Mouse (Mus musculus): ENCODE results near the gene Slc25a28. TPM values are rescaled to one million over a fixed set of nuclear protein-coding genes. Genes with fewer than 3 reads are reported as not detected.

The Slc25a28 gene
- polyA plus RNA-seq, 1 experiment from 2014 or later, result 16.8 TPM

DNA sequence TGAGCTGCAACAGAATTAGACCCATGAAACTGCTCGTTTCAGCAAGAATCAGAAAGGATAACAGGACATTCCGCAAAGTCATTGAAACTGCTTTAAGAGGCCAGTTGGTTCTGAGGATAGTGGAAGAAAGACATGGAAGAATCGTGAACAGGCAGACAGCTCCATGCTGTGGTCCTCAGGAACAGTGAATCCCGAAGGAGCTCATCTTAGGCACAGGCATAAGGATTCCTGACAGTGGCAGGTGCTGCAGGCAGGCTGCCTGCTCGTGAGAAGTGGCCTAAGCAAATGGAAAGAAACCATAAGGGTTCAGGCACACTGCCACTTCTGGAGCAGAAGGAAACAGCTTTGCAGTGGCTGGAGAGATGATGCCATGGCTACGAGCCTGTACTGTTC is 25.1 kb upstream of the Slc25a28 start:
- Histone ChIP-seq H3K4me1 (replicated peaks) (0 out of 2 replicates have a peak, but pooled peaks cover 5% of the 10 kb centered on the region), H3K4me3 (replicated peaks) (no peak overlapping the region), H3K36me3 (peaks cover 61% of the 10 kb centered on the region), H3K27ac (no peak overlapping the region), H3K9me3 (no peaks in the 10 kb centered on the region), H3K9ac (replicated peaks) (no peak overlapping the region), H3K4me2 (no peak overlapping the region), H3K27me3 (no peaks in the 10 kb centered on the region)
- ATAC-seq (ENCODE audit: insufficient number of reproducible peaks, insufficient read depth, low FRiP score, low TSS enrichment, low read depth), result no peak
- 83% methylated on average over 6 of the region's 6 CpGs for WGBS

DNA sequence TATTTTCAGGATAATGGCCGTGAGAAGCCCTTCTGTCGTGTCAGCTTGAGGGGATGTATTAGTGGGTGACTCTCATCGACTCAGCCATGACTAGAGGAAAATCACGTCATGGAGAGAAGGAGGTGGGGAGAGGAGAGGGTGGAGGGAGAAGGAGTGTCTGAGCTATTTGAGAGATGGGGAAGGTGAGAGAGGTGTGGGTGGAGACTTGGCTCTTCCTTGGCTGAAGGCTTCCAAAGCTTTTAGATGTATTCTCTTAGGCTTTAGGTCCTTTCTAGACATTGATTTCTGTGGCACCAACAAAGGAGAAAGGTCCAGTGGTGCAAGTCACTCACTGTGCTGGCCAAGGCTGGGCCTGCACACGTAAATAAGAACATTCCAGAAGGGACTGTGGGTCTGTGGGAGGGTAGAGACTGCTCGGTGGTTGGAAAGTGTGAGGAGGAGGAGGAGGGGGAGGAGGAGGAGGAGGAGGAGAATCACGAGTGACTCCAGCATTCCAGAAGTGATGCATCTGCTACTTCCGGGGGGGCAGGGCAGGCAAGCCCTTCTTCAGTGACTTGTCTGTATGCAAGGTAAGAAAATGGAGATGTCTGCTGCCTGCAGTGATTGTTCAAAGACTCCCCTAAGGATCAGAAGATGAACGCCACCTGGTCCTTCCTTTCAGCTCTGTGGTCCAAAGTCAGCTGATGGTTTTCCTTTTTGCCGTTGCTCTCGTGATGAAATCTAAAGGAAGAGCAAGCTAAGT is 24.5 kb upstream of the Slc25a28 start:
- WGBS, result 75% methylated on average over 11 of the region's 11 CpGs
- ATAC-seq (ENCODE audit: insufficient number of reproducible peaks, insufficient read depth, low FRiP score, low TSS enrichment, low read depth), result no peak
- H3K4me3 ChIP-seq (replicated peaks), result no peak overlapping the region
- 0 out of 2 replicates have a peak, but pooled peaks cover 5% of the 10 kb centered on the region for H3K4me1 ChIP-seq (replicated peaks)
- no peaks in the 10 kb centered on the region for H3K27me3 ChIP-seq
- H3K9ac ChIP-seq (replicated peaks), result no peak overlapping the region
- H3K36me3 ChIP-seq, result peaks cover 55% of the 10 kb centered on the region
- no peaks in the 10 kb centered on the region for H3K9me3 ChIP-seq
- no peak overlapping the region for H3K27ac ChIP-seq
- no peak overlapping the region for H3K4me2 ChIP-seq

DNA sequence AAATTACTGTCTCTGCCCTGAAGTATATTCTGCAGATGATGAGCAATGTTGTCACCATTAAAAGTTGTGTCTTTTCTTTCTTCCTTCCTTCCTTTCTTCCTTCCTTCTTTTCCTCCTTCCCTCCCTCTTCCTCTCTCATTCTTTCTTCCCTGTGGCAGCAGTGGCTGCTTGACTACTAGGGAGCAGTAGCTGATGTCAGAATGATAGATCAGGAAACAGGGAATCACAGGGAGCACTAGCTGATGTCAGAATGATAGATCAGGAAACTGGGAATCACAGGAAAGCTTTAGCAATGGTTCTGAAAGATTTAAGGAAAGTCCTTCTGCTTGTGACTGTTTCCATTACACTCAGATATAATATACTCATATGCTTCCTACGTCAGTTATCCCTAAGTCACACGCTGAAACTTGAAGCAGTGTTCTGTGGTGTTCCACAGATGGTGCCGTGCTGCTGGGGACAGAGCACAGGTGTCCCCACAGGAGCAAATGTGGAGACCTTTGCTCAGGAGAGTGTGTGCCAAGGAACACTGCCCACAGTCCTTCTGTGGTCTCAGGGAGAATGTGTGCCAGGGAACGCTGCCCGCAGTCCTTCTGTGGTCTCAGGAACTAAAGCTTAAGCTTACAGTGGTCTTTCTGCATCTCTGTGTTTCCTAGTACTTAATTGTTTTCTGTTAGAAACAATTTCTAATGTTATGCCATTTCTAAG is 23.1 kb upstream of the Slc25a28 start:
- Histone ChIP-seq H3K4me3 (replicated peaks) (no peak overlapping the region), H3K9ac (replicated peaks) (no peak overlapping the region), H3K36me3 (peaks cover 44% of the 10 kb centered on the region), H3K9me3 (no peaks in the 10 kb centered on the region), H3K27ac (no peak overlapping the region), H3K4me1 (replicated peaks) (0 out of 2 replicates have a peak, but pooled peaks cover 5% of the 10 kb centered on the region), H3K27me3 (no peaks in the 10 kb centered on the region), H3K4me2 (no peak overlapping the region)
- ATAC-seq (ENCODE audit: insufficient number of reproducible peaks, insufficient read depth, low FRiP score, low TSS enrichment, low read depth), result no peak
- WGBS, result 88% methylated on average over 5 of the region's 5 CpGs

DNA sequence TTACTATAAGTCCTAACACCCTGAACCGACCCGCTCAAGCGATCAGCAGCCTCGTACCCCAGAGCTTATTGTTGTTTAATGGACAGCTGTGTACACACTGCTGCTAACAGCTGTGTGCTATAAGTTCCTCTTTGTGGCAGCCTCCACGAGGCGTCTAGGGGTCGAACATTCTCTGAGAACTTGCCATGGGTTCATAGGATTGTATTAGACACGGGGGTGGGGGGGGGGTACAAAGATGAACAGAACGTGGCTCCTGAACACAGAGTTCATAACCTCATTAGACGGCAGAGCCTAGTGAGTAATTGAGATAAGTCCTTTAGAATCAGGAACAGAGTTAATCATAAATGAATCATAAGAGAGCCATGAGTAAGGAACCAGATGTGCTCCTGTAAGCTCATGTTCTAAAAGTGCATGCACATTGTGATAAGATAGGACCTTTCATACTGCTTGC is 20.9 kb upstream of the Slc25a28 start:
- Histone ChIP-seq H3K27ac (no peak overlapping the region), H3K36me3 (peaks cover 32% of the 10 kb centered on the region), H3K4me1 (replicated peaks) (peaks cover 13% of the 10 kb centered on the region; the same call in 1 of the 2 replicates), H3K27me3 (no peaks in the 10 kb centered on the region), H3K4me2 (no peak overlapping the region), H3K4me3 (replicated peaks) (no peak overlapping the region), H3K9ac (replicated peaks) (no peak overlapping the region), H3K9me3 (no peaks in the 10 kb centered on the region)
- WGBS, result 71% methylated on average over 10 of the region's 10 CpGs
- no peak for ATAC-seq (ENCODE audit: insufficient number of reproducible peaks, insufficient read depth, low FRiP score, low TSS enrichment, low read depth)

DNA sequence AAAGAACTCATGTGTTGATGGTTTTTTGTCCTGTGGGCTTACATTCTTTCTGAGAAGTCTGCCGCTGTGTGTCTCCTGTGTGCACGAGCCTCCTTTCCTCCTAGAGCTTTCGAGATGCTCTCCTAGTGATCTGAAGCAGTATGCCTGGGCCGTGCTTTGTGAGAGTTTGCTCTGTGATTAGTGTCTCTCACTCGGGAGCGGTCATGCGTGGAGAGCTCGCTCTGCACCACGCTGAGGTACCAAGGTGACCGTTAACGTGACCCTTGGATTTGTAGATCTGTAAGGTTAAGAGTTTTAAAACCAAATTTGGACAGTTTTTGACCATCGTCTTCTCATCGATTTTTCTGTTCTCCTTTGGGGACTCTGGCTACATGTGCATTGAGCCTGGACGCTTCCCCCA is 18.1 kb upstream of the Slc25a28 start:
- 91% methylated on average over 14 of the region's 14 CpGs for WGBS
- no peak for ATAC-seq (ENCODE audit: insufficient number of reproducible peaks, insufficient read depth, low FRiP score, low TSS enrichment, low read depth)

DNA sequence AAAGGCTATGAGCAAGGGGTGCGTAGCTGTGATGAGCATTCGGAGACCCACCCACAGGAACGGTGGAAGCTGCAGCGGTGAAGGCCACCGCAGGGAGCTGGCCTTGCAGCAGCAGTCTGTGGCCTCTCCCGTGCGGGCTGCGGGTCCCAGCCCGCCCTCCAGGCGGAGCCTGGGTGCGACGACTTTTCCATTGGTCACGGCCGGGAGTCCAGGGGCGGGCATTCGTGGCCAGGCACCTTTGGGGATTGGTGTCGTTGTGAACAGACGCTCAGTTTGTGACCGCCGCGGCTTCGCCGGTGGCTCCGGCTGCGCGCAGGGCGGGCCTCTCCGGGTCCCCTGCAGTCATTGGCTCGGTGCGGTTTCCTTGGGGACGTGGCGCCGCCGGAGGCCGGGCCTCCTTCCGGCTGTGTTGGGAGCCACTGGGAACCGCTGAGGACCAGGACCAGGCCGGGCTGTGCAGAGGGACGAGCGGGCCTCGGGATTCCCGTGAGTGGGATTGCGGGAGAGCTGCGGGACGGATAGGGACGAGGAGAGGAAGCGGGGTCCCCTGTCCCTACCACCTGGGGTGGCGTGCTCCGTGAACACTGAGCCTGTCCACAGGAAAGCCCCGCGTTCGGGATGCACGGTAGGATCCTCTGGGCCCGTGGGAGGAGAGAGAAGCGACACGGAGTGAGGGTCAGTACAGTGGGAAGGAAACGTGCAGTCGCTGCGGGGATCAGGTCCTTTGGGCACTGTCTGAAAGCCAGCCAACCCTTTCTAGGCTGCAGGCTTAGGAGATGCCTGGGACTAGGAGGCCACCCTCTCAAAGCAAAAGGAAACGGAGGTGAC is 15.0 kb upstream of the Slc25a28 start, which contains the start of gene Entpd7:
TSS of gene Entpd7 (plus strand) at position 254 of the 828 bp plus-strand sequence.
- Histone ChIP-seq H3K9ac (replicated peaks) (peak within 1 kb of the TSS; percentile 73), H3K4me3 (replicated peaks) (peak within 1 kb of the TSS; percentile 75), H3K36me3 (peaks cover 8% of the 10 kb centered on the region), H3K27me3 (0 out of 2 replicates have a peak, but pooled peaks cover 4% of the 10 kb centered on the region), H3K4me1 (replicated peaks) (peaks cover 14% of the 10 kb centered on the region; the same call in 1 of the 2 replicates), H3K9me3 (no peaks in the 10 kb centered on the region), H3K4me2 (peak within 1 kb of the TSS; percentile 84), H3K27ac (peak within 1 kb of the TSS; percentile 56; the same call in 1 of the 2 replicates)
- under 1% methylated on average over 60 of the region's 60 CpGs for whole genome bisulfite sequencing
- ATAC-seq (ENCODE audit: insufficient number of reproducible peaks, insufficient read depth, low FRiP score, low TSS enrichment, low read depth), result peak; percentile 98

More for the DNA sequence above, 18.1 kb upstream of the Slc25a28 start:
- no peak overlapping the region for H3K27ac ChIP-seq
- H3K36me3 ChIP-seq, result peaks cover 12% of the 10 kb centered on the region
- no peaks in the 10 kb centered on the region for H3K9me3 ChIP-seq
- 0 out of 2 replicates have a peak, but pooled peaks cover 4% of the 10 kb centered on the region for H3K27me3 ChIP-seq
- peaks cover 19% of the 10 kb centered on the region; the same call in 1 of the 2 replicates for H3K4me1 ChIP-seq (replicated peaks)
- no peak overlapping the region for H3K9ac ChIP-seq (replicated peaks)
- H3K4me3 ChIP-seq (replicated peaks), result no peak overlapping the region
- H3K4me2 ChIP-seq, result no peak overlapping the region

DNA sequence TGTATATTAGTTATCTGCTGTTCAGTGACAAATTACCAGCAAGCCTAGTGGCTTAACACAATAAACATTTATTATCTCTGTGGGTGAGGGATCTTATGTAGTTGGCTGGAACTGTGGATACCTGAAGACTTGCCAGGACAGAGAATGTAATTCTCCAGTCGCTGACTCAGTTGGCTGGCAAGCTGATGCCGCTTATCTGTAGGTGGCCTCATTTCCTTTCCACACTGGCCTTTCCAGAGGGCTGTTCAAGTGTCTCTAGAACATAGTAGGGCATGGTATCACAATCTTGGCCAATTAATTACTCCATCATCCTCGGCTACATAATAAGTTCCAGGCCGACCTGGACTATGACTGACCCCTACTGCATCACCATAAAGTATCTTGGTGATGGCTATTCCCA is 6.9 kb upstream of the Slc25a28 start:
- H3K27ac ChIP-seq, result no peak overlapping the region
- WGBS, result 94% methylated on average over 4 of the region's 4 CpGs
- no peak overlapping the region for H3K4me2 ChIP-seq
- H3K36me3 ChIP-seq, result no peaks in the 10 kb centered on the region
- no peak overlapping the region for H3K4me3 ChIP-seq (replicated peaks)
- peaks cover 2% of the 10 kb centered on the region for H3K4me1 ChIP-seq (replicated peaks)
- no peaks in the 10 kb centered on the region for H3K9me3 ChIP-seq
- ATAC-seq (ENCODE audit: insufficient number of reproducible peaks, insufficient read depth, low FRiP score, low TSS enrichment, low read depth), result no peak
- no peak overlapping the region for H3K9ac ChIP-seq (replicated peaks)
- H3K27me3 ChIP-seq, result peaks cover 6% of the 10 kb centered on the region

DNA sequence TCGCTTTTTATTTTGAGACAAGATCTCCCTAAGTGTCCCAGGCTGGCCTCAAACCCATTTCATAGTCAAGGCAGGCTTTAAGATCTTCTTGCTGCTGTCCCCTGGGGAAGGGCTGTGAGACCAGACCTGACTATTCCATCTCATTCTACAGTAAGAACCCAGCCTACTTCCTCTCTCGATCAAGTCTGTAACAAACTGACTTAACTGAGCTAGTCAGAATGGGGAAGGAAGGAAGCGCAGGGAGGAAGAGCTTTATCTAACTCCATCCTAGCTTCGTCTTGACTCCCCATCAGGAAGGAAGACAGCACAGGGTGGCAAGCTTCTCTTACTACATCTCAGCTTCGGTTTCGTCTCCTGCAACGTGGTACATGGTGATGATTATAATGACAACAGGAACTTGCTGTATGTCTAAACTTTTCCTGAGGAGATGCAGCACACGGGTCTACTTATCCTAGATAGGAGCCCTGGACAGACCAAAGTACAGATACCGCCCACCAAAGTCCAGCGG is 4.8 kb upstream of the Slc25a28 start:
- 82% methylated on average over 10 of the region's 10 CpGs for WGBS
- Histone ChIP-seq H3K27me3 (peaks cover 6% of the 10 kb centered on the region), H3K36me3 (no peaks in the 10 kb centered on the region), H3K9me3 (no peaks in the 10 kb centered on the region), H3K27ac (no peak overlapping the region), H3K4me1 (replicated peaks) (peaks cover 9% of the 10 kb centered on the region), H3K4me2 (no peak overlapping the region), H3K4me3 (replicated peaks) (no peak overlapping the region), H3K9ac (replicated peaks) (no peak overlapping the region)
- no peak for ATAC-seq (ENCODE audit: insufficient number of reproducible peaks, insufficient read depth, low FRiP score, low TSS enrichment, low read depth)

DNA sequence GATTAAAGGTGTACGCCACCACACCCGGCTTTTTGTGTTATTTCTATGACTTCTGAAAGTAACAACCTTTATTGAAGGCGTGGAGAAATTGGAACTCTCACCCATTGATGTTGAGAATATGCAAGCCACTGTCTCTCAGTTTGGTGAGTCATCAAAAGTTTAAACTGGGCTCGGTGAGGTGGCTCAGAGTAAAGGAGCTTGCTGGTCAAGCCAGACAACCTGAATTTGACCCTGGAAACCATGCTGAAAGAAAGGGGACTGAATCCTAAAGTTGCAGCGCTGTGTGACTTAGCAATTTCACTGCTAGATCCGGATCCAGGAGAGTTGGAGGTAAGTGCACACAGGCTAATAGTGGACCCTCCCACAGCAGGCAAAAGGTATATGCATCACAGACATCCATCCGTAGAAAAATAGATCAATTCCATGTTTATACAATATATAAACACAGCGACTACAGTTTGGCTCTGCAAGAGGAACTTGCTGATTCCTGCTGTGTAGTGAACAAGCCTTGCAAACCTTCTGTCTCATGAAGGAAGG is 3.9 kb upstream of the Slc25a28 start:
- Histone ChIP-seq H3K9me3 (no peaks in the 10 kb centered on the region), H3K4me3 (replicated peaks) (no peak overlapping the region), H3K4me2 (no peak overlapping the region), H3K36me3 (no peaks in the 10 kb centered on the region), H3K27ac (no peak overlapping the region), H3K4me1 (replicated peaks) (peaks cover 10% of the 10 kb centered on the region), H3K27me3 (peaks cover 6% of the 10 kb centered on the region), H3K9ac (replicated peaks) (no peak overlapping the region)
- 78% methylated on average over 8 of the region's 8 CpGs for WGBS
- no peak for ATAC-seq (ENCODE audit: insufficient number of reproducible peaks, insufficient read depth, low FRiP score, low TSS enrichment, low read depth)

DNA sequence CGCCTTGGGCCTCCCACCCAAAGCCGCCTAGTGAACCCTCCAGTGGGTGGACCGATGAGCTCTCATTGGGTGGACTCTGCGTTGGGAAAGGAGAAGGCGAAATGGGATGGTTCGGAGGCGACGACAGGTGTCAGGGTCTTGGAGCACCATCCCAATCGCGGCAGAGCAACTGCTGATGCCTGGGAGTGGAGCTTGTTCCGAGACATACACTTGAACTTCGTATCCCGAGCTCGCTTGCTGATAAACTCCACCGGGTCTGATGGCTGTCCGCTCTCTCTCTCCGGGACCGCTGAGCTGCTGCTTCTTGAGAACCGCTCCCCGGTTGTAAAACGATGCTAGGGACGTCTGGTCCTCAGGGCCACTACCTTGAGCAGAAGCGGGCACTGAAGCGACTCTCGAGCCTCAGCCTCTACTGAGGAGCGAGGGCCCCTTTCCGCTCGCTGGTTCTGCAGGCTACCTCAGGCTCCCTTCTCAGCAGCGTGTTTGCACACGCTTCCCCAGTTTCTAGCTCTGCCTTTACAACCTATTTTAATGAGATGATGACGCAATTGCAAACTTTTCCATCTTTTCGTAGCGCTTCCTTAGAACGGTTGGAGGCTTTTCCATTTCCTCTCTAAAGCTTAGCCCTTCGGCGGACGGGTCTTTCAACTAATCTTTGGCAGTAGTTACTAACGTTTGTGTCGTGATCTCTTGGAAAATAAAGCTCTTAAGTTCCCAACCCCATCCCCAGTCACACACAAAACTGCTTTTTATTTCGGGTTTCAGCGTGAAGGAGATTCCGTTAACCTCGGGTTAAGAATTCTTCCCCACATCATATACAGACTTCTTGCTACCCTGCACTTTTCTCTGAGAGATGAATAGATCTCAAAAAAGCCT is 1.1 kb upstream of the Slc25a28 start:
- ATAC-seq (ENCODE audit: insufficient number of reproducible peaks, insufficient read depth, low FRiP score, low TSS enrichment, low read depth), result 0 out of 2 replicates have a peak, but pooled peaks have one; percentile 2

More for the DNA sequence above, 1.1 kb upstream of the Slc25a28 start:
- Histone ChIP-seq H3K36me3 (no peaks in the 10 kb centered on the region), H3K27ac (peak overlapping the region; percentile 91), H3K9ac (replicated peaks) (peak overlapping the region; percentile 61), H3K27me3 (peaks cover 6% of the 10 kb centered on the region), H3K4me1 (replicated peaks) (peaks cover 22% of the 10 kb centered on the region), H3K9me3 (no peaks in the 10 kb centered on the region), H3K4me3 (replicated peaks) (peak overlapping the region; percentile 97), H3K4me2 (peak overlapping the region; percentile 82)
- WGBS, result 2% methylated on average over 43 of the region's 43 CpGs
